Mouse (Mus musculus) E14TG2a.4 (cell line): ENCODE results near the gene Iffo2.

Experiments
- CTCF ChIP-seq: conservative IDR thresholded peaks from 2 replicates; pipeline ENCODE4 v1.5.1; 2014; ENCODE audit warnings: low read length
- NANOG ChIP-seq: IDR thresholded peaks from 2 replicates; pipeline ENCODE4 v1.6.1; 2014; ENCODE audit warnings: borderline replicate concordance, low read length, mixed read lengths

- no peak for TF ChIP-seq CTCF
- no peak for TF ChIP-seq NANOG
Observed at GRCm38 (mm10) chr4:139593383-139593782, 63.0 kb downstream of the Iffo2 start.
